Comparison of ENCODE assay signal across 34 mouse cellular contexts in genomic region chr6:53409183-53409582, GRCm38 (mm10).
"Had no signal": no experiment of that assay in that cellular context is flagged by ENCODE, and none has a peak within 500 bp of the region (broad histone marks: within the 10 kb centered on the region; RNA-seq: fewer than 3 reads in every experiment).

No protein-coding gene starts in this region.

- H3K27ac ChIP-seq: heart, embryonic 10.5 days; heart, embryonic 13.5 days; heart, embryonic 15.5 days; hindbrain, embryonic 10.5 days; hindbrain, embryonic 12.5 days; hindbrain, embryonic 13.5 days; hindbrain, embryonic 14.5 days; hindbrain, embryonic 15.5 days; hindbrain, postnatal 0 days; intestine, embryonic 15.5 days; kidney, embryonic 15.5 days; kidney, postnatal 0 days; layer of hippocampus, adult 2 months; left cerebral cortex, adult 2 months had no signal

- DNase-seq: heart, postnatal 10 days; heart, postnatal 36 days; heart, postnatal 4 days; kidney, adult 11 months; kidney, adult 18-20 months; kidney, adult 2 months; kidney, adult 8-10 months; kidney, adult 9 months; kidney, postnatal 10 days; kidney, postnatal 14 days; kidney, postnatal 25 days; kidney, postnatal 36 days; kidney, postnatal 4 days; layer of hippocampus, adult 9-11 months; layer of hippocampus, postnatal 36 days had no signal

- H3K27me3 ChIP-seq: heart, embryonic 12.5 days; heart, embryonic 13.5 days; heart, embryonic 15.5 days; hindbrain, embryonic 12.5 days; hindbrain, embryonic 13.5 days; hindbrain, embryonic 15.5 days; intestine, embryonic 15.5 days; kidney, embryonic 15.5 days had no signal

- H3K36me3 ChIP-seq: heart, embryonic 10.5 days; heart, embryonic 12.5 days; heart, embryonic 13.5 days; heart, embryonic 15.5 days; hindbrain, embryonic 10.5 days; hindbrain, embryonic 12.5 days; hindbrain, embryonic 13.5 days; hindbrain, embryonic 15.5 days; intestine, embryonic 15.5 days; kidney, embryonic 15.5 days had no signal

- H3K4me3 ChIP-seq: heart, embryonic 10.5 days; heart, embryonic 12.5 days; heart, embryonic 13.5 days; heart, embryonic 15.5 days; hindbrain, embryonic 10.5 days; hindbrain, embryonic 12.5 days; hindbrain, embryonic 13.5 days; hindbrain, embryonic 15.5 days; intestine, embryonic 15.5 days; kidney, embryonic 15.5 days; layer of hippocampus, adult 2 months; left cerebral cortex, adult 2 months had no signal

- H3K4me2 ChIP-seq: heart, embryonic 11.5 days; heart, embryonic 12.5 days; heart, embryonic 13.5 days; heart, embryonic 15.5 days; hindbrain, embryonic 12.5 days; hindbrain, embryonic 13.5 days; hindbrain, embryonic 14.5 days; hindbrain, embryonic 15.5 days; intestine, embryonic 15.5 days; kidney, embryonic 15.5 days had no signal

- ATAC-seq: hindbrain, embryonic 16.5 days; hindbrain, postnatal 0 days; intestine, embryonic 15.5 days; intestine, embryonic 16.5 days; intestine, postnatal 0 days had no signal

- H3K9ac ChIP-seq: heart, embryonic 12.5 days; heart, embryonic 13.5 days; heart, embryonic 15.5 days; hindbrain, embryonic 12.5 days; hindbrain, embryonic 13.5 days; hindbrain, embryonic 14.5 days; hindbrain, embryonic 15.5 days; intestine, embryonic 15.5 days; kidney, embryonic 15.5 days had no signal

- H3K9me3 ChIP-seq: heart, embryonic 10.5 days; heart, embryonic 12.5 days; heart, embryonic 13.5 days; heart, embryonic 15.5 days; hindbrain, embryonic 10.5 days; hindbrain, embryonic 12.5 days; hindbrain, embryonic 13.5 days; hindbrain, embryonic 15.5 days; intestine, embryonic 15.5 days; kidney, embryonic 15.5 days had no signal

- H3K4me1 ChIP-seq: heart, embryonic 10.5 days; heart, embryonic 12.5 days; heart, embryonic 13.5 days; heart, embryonic 15.5 days; hindbrain, embryonic 10.5 days; hindbrain, embryonic 12.5 days; hindbrain, embryonic 13.5 days; hindbrain, embryonic 15.5 days; intestine, embryonic 15.5 days; kidney, embryonic 15.5 days had no signal
